Mouse (Mus musculus) retina, adult 2 months (tissue): Measurements from ENCODE around the gene Extl1.

ENCODE experiments used
- DNase-seq: peaks from one replicate; pipeline ENCODE4 v3.0.0-alpha.2; 2012; ENCODE audit warnings: low read depth, low spot score

The Extl1 gene

GRCm38 (mm10) chr4:134391636-134392035, 8.0 kb upstream of the Extl1 start:
- DNase-seq = no peak

GRCm38 (mm10) chr4:134388397-134388796, 4.7 kb upstream of the Extl1 start:
- DNase-seq = no peak

GRCm38 (mm10) chr4:134387268-134387667, 3.6 kb upstream of the Extl1 start:
- no peak for DNase-seq

- no peak for DNase-seq
These were observed 4.1 kb downstream of the Extl1 start for GRCm38 (mm10) chr4:134379510-134379909.

GRCm38 (mm10) chr4:134378089-134378615, 5.5 kb downstream of the Extl1 start:
- no peak for DNase-seq

GRCm38 (mm10) chr4:134374306-134374705, 9.3 kb downstream of the Extl1 start:
- DNase-seq = no peak

- DNase-seq = no peak
These were observed 10.4 kb downstream of the Extl1 start for GRCm38 (mm10) chr4:134373295-134373694.

- DNase-seq = no peak
These were observed 11.3 kb downstream of the Extl1 start for GRCm38 (mm10) chr4:134372294-134372747.

- DNase-seq = no peak
These were observed 12.3 kb downstream of the Extl1 start for GRCm38 (mm10) chr4:134371316-134371855.

- DNase-seq = no peak
These were observed 12.9 kb downstream of the Extl1 start for GRCm38 (mm10) chr4:134370649-134371221.

- no peak for DNase-seq
These were observed 18.4 kb downstream of the Extl1 start for GRCm38 (mm10) chr4:134365280-134365679.

GRCm38 (mm10) chr4:134362586-134362985, 21.1 kb downstream of the Extl1 start:
- DNase-seq = no peak

GRCm38 (mm10) chr4:134362124-134362523, 21.5 kb downstream of the Extl1 start:
- no peak for DNase-seq

- no peak for DNase-seq
These were observed 22.4 kb downstream of the Extl1 start for GRCm38 (mm10) chr4:134361215-134361614.

- no peak for DNase-seq
These were observed 24.0 kb downstream of the Extl1 start for GRCm38 (mm10) chr4:134359649-134360048.

- no peak for DNase-seq
These were observed 26.2 kb downstream of the Extl1 start for GRCm38 (mm10) chr4:134357461-134357771.

GRCm38 (mm10) chr4:134356591-134357460, 26.8 kb downstream of the Extl1 start:
- DNase-seq = peak; percentile 52

- no peak for DNase-seq
These were observed 27.7 kb downstream of the Extl1 start for GRCm38 (mm10) chr4:134355841-134356452.

- DNase-seq = no peak
These were observed 29.9 kb downstream of the Extl1 start for GRCm38 (mm10) chr4:134353527-134354409.

GRCm38 (mm10) chr4:134352929-134353328, 30.7 kb downstream of the Extl1 start:
- DNase-seq = no peak

GRCm38 (mm10) chr4:134352261-134352707, 31.4 kb downstream of the Extl1 start:
- DNase-seq = no peak
